Mouse (Mus musculus) skeletal muscle tissue, postnatal 0 days (tissue): Measurements from ENCODE around the gene Lypla2. TPM values are rescaled to one million over a fixed set of nuclear protein-coding genes. Genes with fewer than 3 reads are reported as not detected.

ENCODE experiments used
- polyA plus RNA-seq: library from polyadenylated mRNA; unstranded; fragments of >200 nt; fragmentation: Nextera tagmentation; extraction: Ambion mirVana; gene quantifications from 2 replicates; pipeline ENCODE4 v1.2.1, GENCODE M21; 2015

The Lypla2 gene
- 45.9 and 54.5 TPM in 2 replicates for polyA plus RNA-seq

GRCm38 (mm10) chr4:135972556-135972906 is at the start of gene Lypla2:
Gene Lypla2 (minus strand): TSS chr4:135972626.

GRCm38 (mm10) chr4:136021549-136022047 is 49.2 kb upstream of the Lypla2 start, which contains the start of gene Eloa:
Gene Eloa (minus strand): TSS chr4:136021763.

GRCm38 (mm10) chr4:135986943-135987710 is 14.7 kb upstream of the Lypla2 start, which contains the start of gene Pithd1:
Gene Pithd1 (minus strand): TSS chr4:135987264.

GRCm38 (mm10) chr4:135963457-135964193 is 8.8 kb downstream of the Lypla2 start, which contains the start of gene Gale:
Gene Gale (plus strand): TSS chr4:135963727.

GRCm38 (mm10) chr4:135946278-135946658 is 26.2 kb downstream of the Lypla2 start, which contains the start of gene Hmgcl:
Gene Hmgcl (plus strand): TSS chr4:135946448.

GRCm38 (mm10) chr4:135920304-135921241 is 51.9 kb downstream of the Lypla2 start, which contains the start of gene Fuca1:
Gene Fuca1 (plus strand): TSS chr4:135920735.

Other genes starting within 250 kb of the Lypla2 start
- 0.05 TPM in 1 of 2 replicates, not detected in the other for gene Il22ra1, start 244.5 kb downstream of the Lypla2 start, polyA plus RNA-seq
- gene Myom3, start 212.9 kb downstream of the Lypla2 start, polyA plus RNA-seq = 17.1 and 18.2 TPM in 2 replicates
- 73.3 and 74.2 TPM in 2 replicates for gene Srsf10, start 116.9 kb downstream of the Lypla2 start, polyA plus RNA-seq
- 96.7 and 102 TPM in 2 replicates for gene Pnrc2, start 98.8 kb downstream of the Lypla2 start, polyA plus RNA-seq
- 0.46 and 0.57 TPM in 2 replicates for gene Cnr2, start 77.2 kb downstream of the Lypla2 start, polyA plus RNA-seq
- gene Fuca1, start 51.9 kb downstream of the Lypla2 start, polyA plus RNA-seq = 38.2 and 40.3 TPM in 2 replicates
- gene Hmgcl, start 26.2 kb downstream of the Lypla2 start, polyA plus RNA-seq = 76.7 and 78.3 TPM in 2 replicates
- 7.0 and 16.6 TPM in 2 replicates for gene Gale, start 8.9 kb downstream of the Lypla2 start, polyA plus RNA-seq
- gene Pithd1, start 14.6 kb upstream of the Lypla2 start, polyA plus RNA-seq = 37.3 and 40.1 TPM in 2 replicates
- gene Eloa, start 49.1 kb upstream of the Lypla2 start, polyA plus RNA-seq = 20.9 and 22.3 TPM in 2 replicates
- gene Rpl11, start 80.8 kb upstream of the Lypla2 start, polyA plus RNA-seq = 244 and 267 TPM in 2 replicates
- 92.2 and 102 TPM in 2 replicates for gene Id3, start 170.9 kb upstream of the Lypla2 start, polyA plus RNA-seq
- gene E2f2, start 199.8 kb upstream of the Lypla2 start, polyA plus RNA-seq = 10.0 and 12.8 TPM in 2 replicates
- gene Asap3, start 233.7 kb upstream of the Lypla2 start, polyA plus RNA-seq = 5.5 and 5.8 TPM in 2 replicates